Mouse (Mus musculus): Measurements from ENCODE around the gene 1700034J05Rik.

DNA sequence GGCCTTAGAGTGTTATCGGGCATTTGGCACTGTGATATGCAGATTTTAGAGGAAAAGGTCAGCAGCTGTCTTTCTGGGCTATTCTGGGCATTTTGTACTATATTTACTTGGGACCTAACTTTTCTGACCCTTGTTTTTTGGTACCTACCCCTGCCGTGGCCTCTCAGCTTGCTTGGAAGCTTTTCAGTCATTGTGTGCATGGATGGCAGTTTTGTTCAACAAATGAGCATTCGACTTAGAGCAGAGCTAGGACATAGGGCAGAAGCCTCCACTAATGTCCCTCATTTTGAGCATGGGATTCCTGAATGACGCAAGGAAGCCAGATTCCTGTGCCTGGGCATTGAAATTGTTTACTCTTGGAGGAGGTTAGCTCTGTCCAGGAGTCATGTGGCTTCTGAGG is 9.4 kb downstream of the 1700034J05Rik start:
- TF ChIP-seq CTCF (IDR thresholded peaks at IDR 0.05; ENCODE audit: borderline replicate concordance, insufficient read depth, low read length) (no peak), POLR2A (IDR thresholded peaks at IDR 0.05; ENCODE audit: low read depth, low read length) (no peak)
